In genomic region chr11:59636695-59637414, GRCm38 (mm10) we compare ENCODE assay signal across 18 mouse cellular contexts. TPM values are rescaled to one million over a fixed set of nuclear protein-coding genes. Genes with fewer than 3 reads are reported as not detected.
A peak's percentile ranks its signal among the peaks of the same experiment; 100 is the strongest.
DNase-seq lines count a peak whose midpoint lies in the region; ATAC-seq and TF ChIP-seq lines count a peak whose summit lies in the region.
"Had no signal": no experiment of that assay in that cellular context is flagged by ENCODE, and none has a peak within 500 bp of the region (broad histone marks: within the 10 kb centered on the region; RNA-seq: fewer than 3 reads in every experiment).

No protein-coding gene starts in this region.

- H3K4me1 ChIP-seq in lung, embryonic 15.5 days, result peaks cover 58% of the 10 kb centered on the region
- peaks cover 4 to 24% of the 10 kb centered on the region in 2 experiments for H3K4me1 ChIP-seq in CH12.LX (ENCODE audit: control insufficient read depth in 1 of 2, insufficient read depth in 2 of 2)
- H3K4me1 ChIP-seq in liver, embryonic 11.5 days (replicated peaks; ENCODE audit: control insufficient read depth, insufficient read depth, low read length), result no peaks in the 10 kb centered on the region
- no peaks in the 10 kb centered on the region for H3K4me1 ChIP-seq in midbrain, embryonic 10.5 days
- H3K4me1 ChIP-seq in forebrain, embryonic 10.5 days, result no peaks in the 10 kb centered on the region
- H3K4me1 ChIP-seq: forebrain, embryonic 13.5 days; midbrain, embryonic 15.5 days had no signal

- no peak overlapping the region for H3K9ac ChIP-seq in lung, embryonic 15.5 days
- H3K9ac ChIP-seq in CH12.LX (ENCODE audit: insufficient read depth, low read depth), result no peak overlapping the region
- H3K9ac ChIP-seq in liver, embryonic 11.5 days (ENCODE audit: low read depth, low read length), result no peak overlapping the region
- H3K9ac ChIP-seq: embryonic facial prominence, embryonic 13.5 days; forebrain, embryonic 13.5 days; heart, embryonic 15.5 days; liver, embryonic 15.5 days; midbrain, embryonic 15.5 days had no signal

- H3K9me3 ChIP-seq in lung, embryonic 15.5 days, result no peaks in the 10 kb centered on the region
- H3K9me3 ChIP-seq in CH12.LX (replicated peaks; ENCODE audit: low read length), result no peaks in the 10 kb centered on the region
- no peaks in the 10 kb centered on the region for H3K9me3 ChIP-seq in liver, embryonic 11.5 days (ENCODE audit: control insufficient read depth, low read length)
- no peaks in the 10 kb centered on the region for H3K9me3 ChIP-seq in midbrain, embryonic 10.5 days (replicated peaks)
- no peaks in the 10 kb centered on the region for H3K9me3 ChIP-seq in forebrain, embryonic 10.5 days
- H3K9me3 ChIP-seq: embryonic facial prominence, embryonic 13.5 days; forebrain, embryonic 13.5 days; heart, embryonic 15.5 days; liver, embryonic 15.5 days; midbrain, embryonic 15.5 days had no signal

- TF ChIP-seq EP300 in CH12.LX (IDR thresholded peaks at IDR 0.05; ENCODE audit: low read length), result no peak

- TF ChIP-seq RAD21 in CH12.LX (IDR thresholded peaks at IDR 0.05; ENCODE audit: low read depth, low read length), result no peak

- no peak overlapping the region for H3K4me3 ChIP-seq in lung, embryonic 15.5 days
- H3K4me3 ChIP-seq in CH12.LX (replicated peaks in 1 of 3; ENCODE audit: low read depth in 2 of 3, low read length in 2 of 3, poor library complexity in 1 of 3), result no peak overlapping the region
- H3K4me3 ChIP-seq in liver, embryonic 11.5 days (ENCODE audit: low read depth, low read length), result no peak overlapping the region
- no peak overlapping the region for H3K4me3 ChIP-seq in midbrain, embryonic 10.5 days
- H3K4me3 ChIP-seq in forebrain, embryonic 10.5 days, result no peak overlapping the region
- H3K4me3 ChIP-seq: embryonic facial prominence, embryonic 13.5 days; forebrain, embryonic 13.5 days; heart, embryonic 15.5 days; left cerebral cortex, adult 2 months; liver, embryonic 15.5 days; midbrain, embryonic 15.5 days had no signal

- no peaks in the 10 kb centered on the region for H3K36me3 ChIP-seq in lung, embryonic 15.5 days
- no peaks in the 10 kb centered on the region for H3K36me3 ChIP-seq in CH12.LX (replicated peaks in 1 of 2; ENCODE audit: control insufficient read depth in 1 of 2, insufficient read depth in 1 of 2, low read length in 1 of 2)
- H3K36me3 ChIP-seq in liver, embryonic 11.5 days (ENCODE audit: control insufficient read depth, insufficient read depth, low read length), result no peaks in the 10 kb centered on the region
- H3K36me3 ChIP-seq in splenic B cell, adult 2 months (ENCODE audit: control insufficient read depth, insufficient read depth, low read length, poor library complexity, severe bottlenecking), result no peaks in the 10 kb centered on the region
- no peaks in the 10 kb centered on the region for H3K36me3 ChIP-seq in midbrain, embryonic 10.5 days
- no peaks in the 10 kb centered on the region for H3K36me3 ChIP-seq in forebrain, embryonic 10.5 days (replicated peaks)
- H3K36me3 ChIP-seq: embryonic facial prominence, embryonic 13.5 days; heart, embryonic 15.5 days; liver, embryonic 15.5 days; midbrain, embryonic 15.5 days had no signal

- TF ChIP-seq CTCF in CH12.LX (conservative IDR thresholded peaks at IDR 0.05 in 1 of 2, IDR thresholded peaks at IDR 0.05 in 1 of 2; ENCODE audit: low read depth in 2 of 2, low read length in 2 of 2), result no peak

- H3K27ac ChIP-seq in lung, embryonic 15.5 days, result peak overlapping the region; percentile 50; the same call in 1 of the 2 replicates
- no peak overlapping the region for H3K27ac ChIP-seq in CH12.LX (ENCODE audit: insufficient read depth, low read depth)
- no peak overlapping the region for H3K27ac ChIP-seq in liver, embryonic 11.5 days (ENCODE audit: low read depth, low read length)
- H3K27ac ChIP-seq in midbrain, embryonic 10.5 days (replicated peaks), result no peak overlapping the region
- no peak overlapping the region for H3K27ac ChIP-seq in forebrain, embryonic 10.5 days
- H3K27ac ChIP-seq: embryonic facial prominence, embryonic 13.5 days; forebrain, embryonic 13.5 days; heart, embryonic 15.5 days; left cerebral cortex, adult 2 months; liver, embryonic 15.5 days; midbrain, embryonic 15.5 days had no signal

- no peak for ATAC-seq in lung, embryonic 15.5 days (ENCODE audit: borderline replicate concordance, extremely low read depth, low FRiP score, low TSS enrichment)
- ATAC-seq in liver, embryonic 11.5 days (replicated peaks; ENCODE audit: low FRiP score), result no peak
- ATAC-seq: forebrain, embryonic 13.5 days; midbrain, embryonic 15.5 days had no signal

- DNase-seq in lung, postnatal 10 days, result no peak
- peak; percentile 73 for DNase-seq in CH12.LX (ENCODE audit: extremely low read depth)
- DNase-seq in liver, embryonic 11.5 days (ENCODE audit: low spot score), result peak; percentile 26
- peak; percentile 54 for DNase-seq in splenic B cell, adult 2 months (ENCODE audit: low read depth, low spot score)
- no peak for DNase-seq in midbrain, embryonic 10.5 days (ENCODE audit: low spot score)
- no peak for DNase-seq in kidney, postnatal 10 days
- no peak for DNase-seq in forebrain, embryonic 10.5 days (ENCODE audit: extremely low spot score, low spot score)
- DNase-seq: cerebellum, adult 9-11 months; kidney, postnatal 25 days; thymus, adult 2 months had no signal

- no peaks in the 10 kb centered on the region for H3K79me2 ChIP-seq in CH12.LX (replicated peaks; ENCODE audit: control insufficient read depth, extremely low read depth, insufficient read depth, poor library complexity, severe bottlenecking)

- dilution Hi-C loops in CH12.LX (cut with MboI; ENCODE audit: extremely low pct_ligation_motif_present, extremely low pct_unique_long_range_greater_than_20kb, low sequenced_read_pairs), result no loop called here

- H3K4me2 ChIP-seq in lung, embryonic 15.5 days, result no peak overlapping the region
- H3K4me2 ChIP-seq in CH12.LX (ENCODE audit: insufficient read depth, low read depth, poor library complexity, severe bottlenecking), result no peak overlapping the region
- no peak overlapping the region for H3K4me2 ChIP-seq in liver, embryonic 11.5 days
- H3K4me2 ChIP-seq: embryonic facial prominence, embryonic 13.5 days; forebrain, embryonic 13.5 days; heart, embryonic 15.5 days; liver, embryonic 15.5 days; midbrain, embryonic 15.5 days had no signal

- peak; percentile 40; the same call in 1 of the 2 replicates for TF ChIP-seq POLR2A in CH12.LX (IDR thresholded peaks at IDR 0.05; ENCODE audit: low read depth, low read length)

- WGBS in lung, embryonic 15.5 days, result 66% methylated on average over 7 of the region's 7 CpGs
- WGBS in liver, embryonic 11.5 days, result 53% methylated on average over 7 of the region's 7 CpGs
- 82% methylated on average over 7 of the region's 7 CpGs for WGBS in midbrain, embryonic 10.5 days
- 77% methylated on average over 7 of the region's 7 CpGs for WGBS in forebrain, embryonic 10.5 days

- H3K27me3 ChIP-seq in lung, embryonic 15.5 days, result no peaks in the 10 kb centered on the region
- no peaks in the 10 kb centered on the region for H3K27me3 ChIP-seq in CH12.LX (replicated peaks)
- H3K27me3 ChIP-seq in liver, embryonic 11.5 days (replicated peaks; ENCODE audit: control insufficient read depth, insufficient read depth, low read length), result peaks cover 3% of the 10 kb centered on the region; the same call in 1 of the 2 replicates
- no peaks in the 10 kb centered on the region for H3K27me3 ChIP-seq in splenic B cell, adult 2 months (ENCODE audit: control insufficient read depth, insufficient read depth, low read length, poor library complexity, severe bottlenecking)
- H3K27me3 ChIP-seq in midbrain, embryonic 10.5 days (ENCODE audit: low read depth, poor library complexity, severe bottlenecking), result no peaks in the 10 kb centered on the region
- H3K27me3 ChIP-seq in forebrain, embryonic 10.5 days (ENCODE audit: poor library complexity, severe bottlenecking), result no peaks in the 10 kb centered on the region
- H3K27me3 ChIP-seq: embryonic facial prominence, embryonic 13.5 days; forebrain, embryonic 13.5 days; heart, embryonic 15.5 days; midbrain, embryonic 15.5 days had no signal

- in situ Hi-C loops in CH12.LX (cut with MboI; ENCODE audit: low pct_ligation_motif_present, low pct_unique_long_range_greater_than_20kb, low sequenced_read_pairs), result no loop called here

TF ChIP-seq in CH12.LX, 34 proteins besides CTCF, POLR2A, EP300 and RAD21:
- TF ChIP-seq SMC3 (IDR thresholded peaks at IDR 0.05; ENCODE audit: low read depth, low read length) (no peak), HCFC1 (IDR thresholded peaks at IDR 0.05; ENCODE audit: low read depth, low read length) (no peak), PAX5 (IDR thresholded peaks at IDR 0.05; ENCODE audit: low read length) (no peak), ELF1 (IDR thresholded peaks at IDR 0.05; ENCODE audit: low read depth, low read length) (peak; percentile 41; the same call in 1 of the 2 replicates)

RNA-seq across cellular contexts. Expression of gene Mprip, which starts 24.2 kb away (rescaled TPM):
- 109 and 111 TPM in 2 replicates for polyA plus RNA-seq in lung, embryonic 15.5 days (2015; fragmentation: Nextera tagmentation; extraction: Ambion mirVana)
- total RNA-seq in CH12.LX (2012; rRNA removed) (59.5 and 71.6 TPM in 2 replicates), CH12.LX (2014; rRNA removed) (45.6 and 50.6 TPM in 2 replicates)
- 52.8 and 56.4 TPM in 2 replicates for polyA plus RNA-seq in CH12.LX (2012; ENCODE audit: insufficient read length, low read depth)
- 44.9 and 46.7 TPM in 2 replicates for polyA plus RNA-seq in liver, embryonic 11.5 days (2014; fragmentation: Nextera tagmentation; extraction: Ambion mirVana)
- polyA plus RNA-seq in midbrain, embryonic 10.5 days (2016; fragmentation: Nextera tagmentation; extraction: Ambion mirVana), result 24.6 and 27.1 TPM in 2 replicates
- 24.8 and 28.3 TPM in 2 replicates for polyA plus RNA-seq in forebrain, embryonic 10.5 days (2016; fragmentation: Nextera tagmentation; extraction: Ambion mirVana)

RNA-seq across cellular contexts. Expression of gene Olfr223, which starts 43.8 kb away (rescaled TPM):
- not detected in 2 replicates for polyA plus RNA-seq in lung, embryonic 15.5 days (2015; fragmentation: Nextera tagmentation; extraction: Ambion mirVana)
- not detected in 2 replicates for total RNA-seq in CH12.LX (2012; rRNA removed)
- total RNA-seq in CH12.LX (2014; rRNA removed), result not detected in 2 replicates
- polyA plus RNA-seq in CH12.LX (2012; ENCODE audit: insufficient read length, low read depth), result not detected in 2 replicates
- not detected in 2 replicates for polyA plus RNA-seq in liver, embryonic 11.5 days (2014; fragmentation: Nextera tagmentation; extraction: Ambion mirVana)
- polyA plus RNA-seq in midbrain, embryonic 10.5 days (2016; fragmentation: Nextera tagmentation; extraction: Ambion mirVana), result not detected in 2 replicates
- polyA plus RNA-seq in forebrain, embryonic 10.5 days (2016; fragmentation: Nextera tagmentation; extraction: Ambion mirVana), result not detected in 2 replicates
- total RNA-seq: gastrocnemius, postnatal 10 days; left cerebral cortex, adult 2 months had no signal
- polyA plus RNA-seq: embryonic facial prominence, embryonic 13.5 days; forebrain, embryonic 13.5 days; heart, embryonic 15.5 days; liver, embryonic 15.5 days; midbrain, embryonic 15.5 days; thymus, adult 2 months had no signal

Comparison
In these comparisons a context has a peak if more than half of its experiments do, and no peak if none do; other contexts are left out.
1. DNase-seq: peak in CH12.LX (single experiment), liver, embryonic 11.5 days (single experiment) and splenic B cell, adult 2 months (single experiment); none in lung, postnatal 10 days (single experiment), midbrain, embryonic 10.5 days (single experiment), kidney, postnatal 10 days (single experiment) and forebrain, embryonic 10.5 days (single experiment).